Mouse (Mus musculus) G1E-ER4 (cell line): ENCODE measurements around the gene Naa38. TPM values are rescaled to one million over a fixed set of nuclear protein-coding genes. Genes with fewer than 3 reads are reported as not detected.

ENCODE experiments used
- GATA1 ChIP-seq: IDR thresholded peaks from one replicate; pipeline ENCODE4 v1.8.0; 2012; ENCODE audit warnings: low read length, inconsistent platforms
- polyA plus RNA-seq: library from polyadenylated mRNA; stranded (reverse); fragments of >175 nt; gene quantifications from 2 replicates; pipeline ENCODE4 v1.2.3, GENCODE M21; 2012

Gene Naa38
- polyA plus RNA-seq, 1 experiment, result 142 TPM

DNA sequence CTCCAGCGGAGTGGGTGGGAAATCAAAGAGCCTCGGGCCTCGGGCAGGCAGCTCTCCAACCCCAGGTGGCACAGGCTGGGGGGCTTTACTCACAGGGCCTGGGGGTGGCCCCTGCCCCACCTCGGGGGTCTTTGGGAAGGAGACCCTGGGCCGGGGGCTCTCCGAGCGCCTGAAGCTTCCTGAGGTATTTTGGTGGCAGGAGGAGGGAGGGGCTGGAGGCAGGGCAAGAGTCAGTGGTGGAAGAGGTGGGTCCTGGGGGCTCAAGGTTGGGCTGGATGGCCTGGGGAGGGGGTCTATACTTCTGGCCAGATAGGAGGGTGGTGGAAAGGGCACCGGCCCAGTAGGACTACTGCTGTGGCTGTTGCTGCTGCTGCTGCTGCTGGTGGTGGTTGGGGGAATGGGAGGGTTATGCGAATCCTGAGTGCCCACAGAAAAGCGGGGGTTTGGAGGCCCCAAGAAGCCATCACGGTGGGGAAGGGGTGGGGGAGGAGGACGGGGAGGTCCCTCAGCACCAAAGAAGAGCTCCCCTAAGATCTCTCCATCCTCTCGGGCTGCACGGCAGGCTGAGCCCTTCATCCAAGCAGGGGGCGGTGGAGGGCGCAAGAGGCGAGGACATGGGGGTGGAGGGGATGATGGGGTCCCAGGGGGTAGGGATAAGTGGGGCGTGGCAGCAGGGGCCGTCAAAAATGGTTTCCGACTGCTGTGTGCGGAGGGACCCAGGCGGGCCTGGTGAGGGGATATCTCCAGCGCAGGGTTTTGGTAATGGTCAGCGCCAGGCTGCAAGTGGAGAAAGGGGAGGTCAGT is 10.3 kb downstream of the Naa38 start:
- no peak for TF ChIP-seq GATA1

DNA sequence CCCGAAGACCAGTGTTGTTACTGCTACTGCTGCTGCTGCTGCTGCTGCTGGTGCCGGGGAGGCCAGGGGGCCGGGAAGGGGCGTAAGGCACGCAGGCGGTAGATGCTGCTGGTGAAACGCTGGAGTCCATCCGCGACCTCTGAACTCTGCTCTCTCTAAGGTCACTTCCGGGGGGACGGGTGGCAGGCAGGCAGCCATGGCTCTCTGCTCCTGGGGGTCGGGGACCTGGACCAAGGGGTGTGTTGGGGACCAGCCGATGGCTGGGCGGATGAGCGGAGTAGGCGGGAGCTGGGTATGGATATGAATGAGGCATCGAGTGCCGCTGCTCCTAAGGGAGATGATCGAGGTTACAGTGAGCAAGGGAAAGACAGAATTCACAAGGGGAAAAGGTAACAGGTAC is 11.0 kb downstream of the Naa38 start:
- TF ChIP-seq GATA1, result no peak

DNA sequence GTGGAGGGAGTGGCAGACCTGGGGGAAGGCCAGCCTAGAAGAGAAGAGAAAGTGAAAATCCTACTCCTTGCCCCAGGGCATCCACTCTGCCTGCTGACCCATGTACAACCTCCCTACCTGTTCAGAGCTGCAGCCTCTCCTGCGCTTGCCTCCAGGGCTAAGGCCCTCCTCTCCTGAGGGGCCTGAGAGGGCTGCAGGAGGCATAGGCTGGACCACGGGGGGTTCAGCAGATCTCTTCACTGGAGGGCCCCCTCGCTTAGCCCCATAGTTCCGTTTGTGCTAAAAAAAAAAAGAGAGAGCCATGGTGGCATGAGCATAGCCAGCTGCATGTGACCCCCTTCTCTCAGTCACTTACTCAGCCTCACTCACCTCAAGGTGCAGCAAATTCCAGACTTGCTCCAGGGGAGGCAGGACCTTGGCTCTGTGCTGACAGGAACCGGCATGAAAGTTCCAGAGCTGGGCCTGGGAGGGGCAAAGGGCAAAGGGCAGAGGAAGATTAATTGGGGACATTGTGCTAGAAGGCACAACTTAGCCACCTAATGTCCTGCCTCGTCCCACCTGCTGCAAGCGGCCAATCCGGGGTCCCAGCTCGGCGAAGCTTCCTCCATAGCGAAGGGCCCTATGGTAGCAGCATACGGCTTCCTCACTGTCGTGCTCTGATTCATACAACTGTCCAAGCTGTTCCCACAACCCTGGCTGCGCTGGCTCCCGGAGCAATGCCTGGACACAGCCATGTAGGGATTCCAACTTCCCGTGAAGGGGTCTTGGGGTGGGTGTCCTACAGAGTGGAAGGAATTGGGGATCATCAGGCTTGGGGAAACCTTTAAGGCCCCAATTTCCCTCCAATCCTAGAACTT is 11.8 kb downstream of the Naa38 start:
- TF ChIP-seq GATA1, result no peak

DNA sequence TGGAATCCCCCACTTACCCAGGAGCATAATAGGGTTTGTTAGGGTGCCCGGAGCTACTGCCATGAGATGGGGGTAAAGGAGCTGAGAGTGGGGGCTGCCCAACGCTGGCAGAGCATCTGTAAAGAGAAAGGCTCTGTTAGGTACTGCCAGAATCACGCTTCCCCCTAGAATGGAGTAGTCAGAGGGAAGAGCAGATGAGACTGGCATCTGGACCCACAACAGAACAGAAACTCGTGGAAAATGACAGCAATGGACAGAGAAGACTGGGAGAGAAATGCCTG is 12.4 kb downstream of the Naa38 start:
- no peak for TF ChIP-seq GATA1

DNA sequence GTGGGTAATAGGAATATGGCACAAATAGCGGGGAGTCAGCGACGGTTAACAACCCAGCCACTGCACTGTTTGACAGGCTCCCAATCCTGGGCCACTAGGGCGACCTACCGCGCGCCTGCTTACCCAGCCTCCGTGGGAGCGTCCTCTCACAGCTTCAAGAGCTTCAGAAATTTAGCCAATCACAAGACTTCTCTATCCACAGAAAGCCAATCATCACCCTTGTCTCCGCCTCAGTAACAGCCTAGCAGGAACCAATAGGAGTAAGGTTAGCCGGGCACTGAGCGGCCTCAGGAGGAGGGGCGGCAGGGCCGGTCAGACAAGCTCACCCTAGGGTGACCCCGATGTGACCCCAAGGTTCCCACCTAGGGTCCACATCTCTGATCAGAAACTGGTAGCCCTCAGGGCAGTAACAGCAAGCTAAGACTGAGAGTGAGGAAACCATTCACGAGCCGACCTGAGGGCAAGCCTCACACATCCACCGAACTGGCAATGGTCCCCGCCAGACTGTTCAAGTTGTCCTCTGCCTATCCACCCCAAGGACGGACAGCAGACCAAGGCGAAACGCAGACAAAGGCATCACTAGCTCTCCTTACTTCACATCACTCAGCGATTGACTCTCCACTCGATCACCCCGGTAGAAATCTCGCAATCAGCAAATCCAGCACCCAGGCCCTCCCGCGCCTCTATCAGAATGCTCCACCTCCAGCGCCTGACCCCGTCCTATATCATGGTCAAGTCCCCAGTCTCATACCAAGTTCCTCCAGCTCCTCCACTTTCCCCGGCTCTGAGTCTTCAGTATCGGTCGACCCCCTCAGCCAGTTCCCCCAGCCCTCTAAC is 13.5 kb downstream of the Naa38 start:
- TF ChIP-seq GATA1, result no peak

DNA sequence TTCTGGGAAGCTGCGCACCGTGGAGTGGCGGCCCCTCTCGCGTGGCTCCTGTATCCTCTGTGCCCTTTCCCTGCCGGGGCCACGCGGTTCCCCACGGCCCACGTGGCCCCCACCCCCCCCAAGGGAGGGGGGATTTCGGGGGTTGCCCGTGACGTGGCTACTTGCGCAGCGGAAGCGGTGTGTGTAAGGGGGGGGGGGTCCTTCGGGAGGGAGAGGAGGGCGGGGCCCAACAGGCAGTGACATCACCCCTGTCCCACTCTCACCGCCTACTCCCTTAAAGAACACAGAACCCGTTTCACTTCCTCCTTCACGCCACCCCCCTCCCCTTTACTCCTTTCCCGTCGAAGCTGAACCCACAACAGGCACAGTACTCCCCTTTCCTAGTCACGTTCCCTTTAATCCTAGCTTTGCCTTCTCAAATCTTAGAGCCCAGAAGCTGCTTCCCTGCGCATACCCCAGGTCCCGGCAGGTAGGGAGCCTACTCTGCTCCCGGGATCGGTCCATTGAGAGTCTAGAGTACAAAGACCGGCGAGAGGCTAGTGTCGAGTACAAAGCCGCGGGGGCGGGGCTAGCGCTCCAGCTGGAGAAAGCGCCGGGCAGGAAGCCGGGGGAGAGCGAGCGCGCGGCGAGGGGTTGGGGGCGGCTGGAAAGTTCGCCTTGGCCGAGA is 14.2 kb downstream of the Naa38 start:
- no peak for TF ChIP-seq GATA1

DNA sequence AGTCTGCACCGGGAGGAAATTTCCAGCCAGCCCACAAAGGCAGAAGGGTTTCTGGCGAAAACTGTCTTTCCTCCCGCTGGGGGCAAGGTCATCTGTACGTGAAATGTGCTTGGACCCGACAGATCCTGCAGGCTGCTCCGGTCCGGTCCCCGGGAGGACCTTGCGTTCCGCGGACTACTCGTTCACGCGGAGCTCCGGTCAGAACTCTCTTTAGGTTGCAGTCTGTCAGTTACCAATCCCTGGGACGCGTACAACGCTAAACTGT is 14.7 kb downstream of the Naa38 start:
- TF ChIP-seq GATA1, result no peak

DNA sequence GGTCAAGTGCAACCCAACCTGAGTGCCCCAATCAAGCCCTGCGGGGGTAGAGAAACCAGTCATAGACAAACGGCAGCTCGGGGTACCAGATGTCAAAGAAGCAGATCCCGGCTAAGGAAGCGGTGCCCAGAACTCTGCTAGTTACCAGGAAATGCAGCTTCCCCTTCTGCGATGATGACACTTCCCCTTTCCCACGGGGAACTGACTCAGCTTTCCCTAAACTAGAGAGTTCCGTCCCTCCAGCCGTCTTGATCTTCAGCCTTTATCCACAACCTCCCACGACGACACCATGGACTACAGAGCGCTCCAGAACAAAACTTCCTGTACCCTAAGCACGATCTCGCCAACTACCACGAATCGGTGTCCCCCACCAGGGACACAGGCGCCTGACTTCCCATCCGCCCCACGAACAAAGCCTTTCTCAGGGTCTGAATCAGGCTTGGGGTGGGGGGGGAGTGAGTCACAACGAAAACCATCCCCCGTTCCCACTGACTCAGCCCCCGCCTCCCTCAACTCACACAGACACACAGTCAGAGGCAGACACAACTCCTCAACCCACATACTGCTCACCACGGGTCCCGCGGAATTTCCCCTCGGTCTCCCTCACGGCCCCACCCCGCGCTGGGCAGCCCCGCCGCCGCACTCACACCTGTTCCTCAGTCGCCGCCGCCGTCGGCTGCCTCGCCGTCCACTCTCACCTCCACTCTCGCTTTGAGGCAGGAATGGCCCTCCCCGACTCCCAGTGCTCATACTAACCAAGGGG is 15.2 kb downstream of the Naa38 start:
- no peak for TF ChIP-seq GATA1

DNA sequence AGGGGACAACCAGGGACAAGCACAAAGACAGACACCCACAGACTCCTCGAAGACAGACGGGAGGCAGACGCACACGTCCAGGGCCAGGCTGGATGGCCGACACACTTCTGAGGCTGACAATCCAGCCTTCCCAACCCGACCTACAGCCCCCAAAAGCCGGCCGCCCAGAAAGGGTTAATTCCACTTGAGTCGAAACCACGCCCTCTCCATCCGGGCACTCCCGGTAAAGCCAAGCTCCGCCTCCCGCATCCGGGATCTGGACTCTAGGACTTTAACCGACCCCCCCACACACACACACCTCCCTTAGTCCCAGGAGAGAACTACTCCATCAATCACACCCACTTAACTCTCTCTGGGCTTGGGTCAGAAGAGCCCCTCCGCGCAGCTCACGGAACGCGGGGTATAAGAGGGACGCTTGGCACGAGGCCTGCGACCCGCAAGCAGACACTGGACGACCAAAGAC is 15.8 kb downstream of the Naa38 start:
- TF ChIP-seq GATA1, result no peak

DNA sequence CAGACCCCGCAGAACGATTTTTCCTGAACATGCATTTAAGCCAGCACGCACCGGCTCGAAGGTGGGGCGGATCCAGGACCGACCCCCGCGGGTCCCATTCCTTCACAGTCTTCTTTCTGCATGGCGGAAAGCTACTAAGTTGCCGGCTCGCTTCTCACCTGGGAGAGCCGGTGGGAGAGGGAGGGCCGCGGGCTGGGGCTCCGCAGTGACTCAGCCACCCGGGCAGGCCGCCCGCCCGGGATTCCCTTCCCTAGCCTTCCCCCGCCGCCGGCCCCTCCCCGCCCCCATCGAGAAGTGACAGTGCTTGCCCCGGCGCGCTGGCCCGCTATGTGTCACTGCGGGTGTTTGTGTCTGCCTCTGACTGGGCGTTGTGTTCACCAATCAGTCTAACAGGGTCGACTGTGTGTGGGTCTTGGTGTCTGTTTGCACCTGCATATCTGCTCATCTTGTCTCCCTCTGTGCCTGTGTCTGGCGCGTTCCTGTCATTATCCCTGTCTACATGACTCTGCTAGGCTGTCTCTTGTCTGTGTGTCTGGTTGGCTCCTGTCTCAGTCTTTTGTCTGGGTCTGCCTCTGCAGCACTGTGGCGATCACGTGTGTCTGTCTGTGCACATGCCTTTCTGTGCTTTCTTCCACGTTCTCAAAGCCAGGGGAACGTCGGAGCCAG is 16.4 kb downstream of the Naa38 start:
- TF ChIP-seq GATA1, result no peak

DNA sequence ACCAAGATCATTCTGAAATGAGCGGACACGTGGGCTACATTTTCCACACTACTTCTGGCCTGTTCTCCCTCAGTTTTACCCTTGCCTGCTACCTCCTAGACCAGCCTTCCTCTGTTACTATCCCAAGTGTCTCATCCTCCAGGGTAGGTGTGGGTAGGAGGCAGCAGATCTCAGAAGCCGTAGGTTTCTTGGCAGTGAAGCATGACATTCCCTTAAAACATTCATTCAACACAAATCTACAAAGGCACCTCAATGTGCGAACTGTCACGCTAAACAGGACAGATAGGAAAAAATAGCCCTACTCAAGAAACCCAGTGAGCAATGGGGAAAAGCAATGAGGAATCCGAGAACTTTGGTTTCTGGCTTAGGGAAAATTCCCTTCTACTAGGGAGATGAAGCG is 17.3 kb downstream of the Naa38 start:
- TF ChIP-seq GATA1, result no peak

DNA sequence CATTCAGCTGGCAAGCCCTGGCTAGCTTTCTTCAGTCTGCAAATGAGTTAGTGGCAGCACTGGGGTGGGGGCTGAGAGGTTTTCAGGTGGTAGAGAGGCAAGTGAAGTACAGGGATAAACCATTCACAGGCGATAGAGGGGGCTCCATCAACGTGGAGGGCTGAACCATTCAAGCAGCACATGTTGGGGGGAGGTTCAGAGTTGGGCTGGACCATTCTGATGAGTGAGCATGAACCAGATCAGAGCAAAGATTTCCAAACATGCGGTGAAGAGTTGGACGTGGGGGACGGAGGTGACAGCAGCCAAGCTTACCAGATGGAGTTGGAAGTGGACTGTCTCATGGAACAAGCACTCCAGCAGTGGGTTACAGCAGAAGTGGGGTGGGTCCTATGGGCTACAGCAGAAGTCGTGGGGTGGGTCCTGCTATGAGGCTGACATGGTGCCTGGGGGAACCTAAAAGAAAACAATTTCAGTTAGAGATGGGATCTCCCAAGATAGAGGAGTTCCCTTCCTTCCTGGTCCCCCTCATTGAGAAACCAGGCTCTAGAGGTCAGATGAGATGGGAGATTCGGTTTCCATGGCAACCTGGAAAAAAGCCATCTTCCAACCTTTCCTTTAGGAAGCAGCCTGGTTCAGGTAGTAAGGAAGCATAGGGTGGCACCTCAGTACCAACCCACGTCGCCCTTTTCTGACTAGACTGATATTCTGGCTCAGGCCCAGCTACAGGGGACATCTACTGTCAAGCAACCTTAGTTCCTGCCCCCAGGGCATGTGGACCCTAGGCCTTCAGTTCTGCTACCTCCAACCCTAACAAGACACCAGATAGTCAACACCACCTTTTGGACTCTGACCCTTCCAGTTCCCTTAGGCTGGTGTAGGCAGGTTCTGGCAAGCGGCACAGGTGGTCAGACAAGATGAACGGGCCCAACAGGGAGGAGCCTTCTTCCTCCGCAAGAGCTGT is 18.2 kb downstream of the Naa38 start, which contains the start of gene Kdm6b:
Gene Kdm6b (minus strand): TSS at position 455 of the 961 bp plus-strand sequence.
- no peak for TF ChIP-seq GATA1

DNA sequence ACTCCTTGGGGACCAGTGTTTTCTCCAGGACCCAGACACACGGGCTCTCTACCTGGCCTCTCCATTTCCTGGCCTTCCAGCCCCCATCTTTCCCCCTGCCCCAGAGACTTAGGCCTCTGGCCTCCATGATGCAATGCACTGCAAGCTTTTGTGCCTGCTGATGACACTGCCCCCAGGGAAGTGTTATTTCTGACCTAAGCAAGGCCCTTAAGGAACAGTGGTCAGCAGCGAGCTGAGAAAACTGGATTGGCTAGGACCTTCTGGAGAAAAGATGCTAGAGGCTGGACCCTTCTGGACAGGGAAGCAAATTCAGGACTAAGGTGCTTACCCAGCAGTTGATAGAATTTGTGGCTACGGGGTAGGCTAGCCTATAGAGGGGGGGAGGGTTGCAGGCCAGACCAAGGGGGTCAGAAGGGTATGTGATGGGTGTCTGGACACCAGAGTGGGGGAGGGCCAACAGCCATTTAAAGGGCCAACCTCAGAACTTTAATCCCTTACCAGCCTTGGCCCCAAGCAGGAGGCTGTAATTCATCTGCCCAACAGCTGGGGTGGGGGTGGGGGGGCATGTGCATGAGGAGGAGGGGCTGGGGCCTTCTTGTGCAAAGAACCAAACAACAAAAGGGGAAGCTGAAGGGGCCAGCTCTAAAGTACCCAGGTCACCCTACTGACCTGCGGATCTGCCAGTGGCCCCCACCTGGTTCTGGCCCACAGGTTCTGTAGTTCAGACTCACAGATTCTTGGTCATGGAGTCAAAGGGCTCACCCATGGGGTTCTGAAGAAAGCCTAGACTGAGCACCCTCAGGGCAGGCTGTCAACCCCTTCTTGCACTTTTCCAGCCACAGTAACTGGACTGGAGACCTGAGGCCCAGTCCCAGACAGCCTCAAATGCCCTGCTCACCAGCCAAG is 19.4 kb downstream of the Naa38 start:
- TF ChIP-seq GATA1, result no peak
